Mouse (Mus musculus): ENCODE data around the gene Calr4.
A peak's percentile ranks its signal among the peaks of the same experiment; 100 is the strongest.

Calr4 gene

GRCm38 (mm10) chr4:109280459-109281160 is 46.3 kb downstream of the Calr4 start:
- peak; percentile 8 for DNase-seq

- no peak for DNase-seq
These were observed 46.9 kb downstream of the Calr4 start for GRCm38 (mm10) chr4:109281161-109281560.

- DNase-seq, result no peak
These were observed 47.7 kb downstream of the Calr4 start for GRCm38 (mm10) chr4:109281946-109282345.

- no peak for DNase-seq
These were observed 60.3 kb downstream of the Calr4 start for GRCm38 (mm10) chr4:109294629-109295028.

DNA sequence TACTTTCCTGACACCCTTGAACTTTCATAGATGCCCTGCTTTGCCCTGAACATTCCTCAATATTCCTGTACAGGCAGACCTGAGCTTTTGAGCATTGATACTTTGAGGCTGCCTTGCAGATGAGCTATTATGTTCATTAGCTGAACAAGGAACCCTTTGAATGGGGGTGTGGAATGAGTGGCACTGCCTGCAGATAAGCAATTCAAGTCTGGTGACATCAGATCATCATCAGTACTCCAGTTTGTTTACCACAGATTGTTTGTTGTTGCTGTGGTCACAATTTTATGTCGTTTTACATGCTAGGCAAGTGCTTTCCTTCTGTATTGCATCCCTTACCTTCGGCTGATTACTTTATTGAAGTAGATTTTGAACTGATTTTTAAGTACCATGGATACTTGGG is 62.2 kb downstream of the Calr4 start:
- DNase-seq, result no peak

DNA sequence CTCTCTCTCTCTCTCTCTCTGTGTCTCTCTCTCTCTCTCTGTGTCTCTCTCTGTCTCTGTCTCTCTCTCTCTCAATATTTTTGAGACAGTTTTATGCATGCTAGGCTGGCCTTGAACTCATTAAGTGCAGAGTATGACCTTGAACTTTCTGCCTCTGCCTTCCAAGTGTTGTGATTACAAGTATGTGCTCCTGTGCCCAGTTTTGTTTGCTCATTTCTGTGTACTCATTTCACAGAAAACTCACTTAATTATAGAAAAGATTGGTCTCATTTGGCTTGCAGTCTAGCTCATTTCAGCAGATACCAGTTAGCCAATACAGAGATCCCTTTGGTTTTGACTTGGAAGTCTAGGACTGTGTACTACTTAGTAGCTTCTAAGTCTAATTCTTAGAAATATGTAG is 64.9 kb downstream of the Calr4 start:
- no peak for DNase-seq

Data from right cerebral cortex, postnatal 25 days (tissue).